Mouse (Mus musculus) testis, adult 2 months (tissue): Measurements from ENCODE around the gene Zfp697. TPM values are rescaled to one million over a fixed set of nuclear protein-coding genes. Genes with fewer than 3 reads are reported as not detected.
A peak's percentile ranks its signal among the peaks of the same experiment; 100 is the strongest.
"Not testable (repeated sequence)": the region's sequence is repeated elsewhere in the genome, so short reads cannot be mapped to it uniquely, and the experiment has no call there.

Source experiments
- H3K27ac ChIP-seq: fragments of 200-500 bp; 2 replicates; pipeline ENCODE4 v1.5.1; 2012; ENCODE audit warnings: low read depth, low read length; ENCODE audit not compliant: control insufficient read depth, insufficient read depth
- H3K27me3 ChIP-seq: fragments of 200-500 bp; 2 replicates; pipeline ENCODE4 v1.6.1; 2012; ENCODE audit warnings: mild to moderate bottlenecking, low read length, moderate library complexity; ENCODE audit not compliant: control insufficient read depth, insufficient read depth
- H3K36me3 ChIP-seq: fragments of 200-500 bp; 2 replicates; pipeline ENCODE4 v1.6.1; 2012; ENCODE audit warnings: mild to moderate bottlenecking, low read length; ENCODE audit not compliant: control insufficient read depth, insufficient read depth
- H3K4me1 ChIP-seq: fragments of 200-500 bp; 2 replicates; pipeline ENCODE4 v1.6.1; 2012; ENCODE audit warnings: low read length; ENCODE audit not compliant: control insufficient read depth, insufficient read depth
- H3K4me3 ChIP-seq: fragments of 200-500 bp; 2 replicates; pipeline ENCODE4 v1.5.1; 2012; ENCODE audit warnings: low read depth, mild to moderate bottlenecking, low read length, moderate library complexity, mixed read lengths; ENCODE audit not compliant: control insufficient read depth
- CTCF ChIP-seq: fragments of 200-500 bp; IDR thresholded peaks from 2 replicates; pipeline ENCODE4 v1.5.1; 2012; ENCODE audit warnings: low read depth, mild to moderate bottlenecking, inconsistent platforms, low read length, moderate library complexity; ENCODE audit not compliant: control insufficient read depth, insufficient read depth, insufficient replicate concordance
- POLR2A ChIP-seq: fragments of 200-500 bp; IDR thresholded peaks from 2 replicates; pipeline ENCODE4 v1.6.1; 2012; ENCODE audit warnings: low read depth, mild to moderate bottlenecking, inconsistent platforms, low read length, moderate library complexity; ENCODE audit not compliant: control insufficient read depth
- polyA plus RNA-seq: library from polyadenylated mRNA; depleted of rRNA; stranded (reverse); fragments of >200 nt; gene quantifications from 2 replicates; pipeline ENCODE4 v1.2.3, GENCODE M21; 2012

The Zfp697 gene
- polyA plus RNA-seq, 1 experiment: 1.1 TPM

- no peak overlapping the region for H3K27ac ChIP-seq
- H3K27me3 ChIP-seq: no peaks in the 10 kb centered on the region; the same call in 1 of the 2 replicates
- peak overlapping the region; percentile 88 for H3K4me3 ChIP-seq
- TF ChIP-seq CTCF (no peak), POLR2A (no peak)
- peaks cover 13% of the 10 kb centered on the region for H3K4me1 ChIP-seq
- H3K36me3 ChIP-seq: no peaks in the 10 kb centered on the region
Observed at GRCm38 (mm10) chr3:98427260-98427599, 45.0 kb downstream of the Zfp697 start.

GRCm38 (mm10) chr3:98427600-98428448 is 45.6 kb downstream of the Zfp697 start:
- H3K4me3 ChIP-seq: peak overlapping the region; percentile 88
- no peaks in the 10 kb centered on the region for H3K36me3 ChIP-seq
- TF ChIP-seq POLR2A: no peak
- no peak for TF ChIP-seq CTCF
- no peak overlapping the region for H3K27ac ChIP-seq
- peaks cover 13% of the 10 kb centered on the region for H3K4me1 ChIP-seq
- H3K27me3 ChIP-seq: no peaks in the 10 kb centered on the region; the same call in 1 of the 2 replicates

- Histone ChIP-seq H3K27ac (no peak overlapping the region), H3K27me3 (no peaks in the 10 kb centered on the region; the same call in 1 of the 2 replicates)
Observed at GRCm38 (mm10) chr3:98428449-98428775, 46.2 kb downstream of the Zfp697 start.

GRCm38 (mm10) chr3:98428928-98429525 is 46.8 kb downstream of the Zfp697 start:
- no peak for TF ChIP-seq POLR2A
- TF ChIP-seq CTCF: no peak
- H3K4me3 ChIP-seq: no peak overlapping the region

More at GRCm38 (mm10) chr3:98428449-98428775, 46.2 kb downstream of the Zfp697 start:
- H3K36me3 ChIP-seq: no peaks in the 10 kb centered on the region
- H3K4me3 ChIP-seq: peak overlapping the region; percentile 88
- TF ChIP-seq POLR2A (no peak), CTCF (no peak)
- peaks cover 13% of the 10 kb centered on the region for H3K4me1 ChIP-seq

GRCm38 (mm10) chr3:98434088-98434816 is 52.0 kb downstream of the Zfp697 start:
- TF ChIP-seq CTCF (no peak), POLR2A (no peak)
- Histone ChIP-seq H3K27ac (no peak overlapping the region), H3K4me1 (no peaks in the 10 kb centered on the region), H3K27me3 (no peaks in the 10 kb centered on the region), H3K36me3 (no peaks in the 10 kb centered on the region), H3K4me3 (no peak overlapping the region)

More at GRCm38 (mm10) chr3:98428928-98429525, 46.8 kb downstream of the Zfp697 start:
- Histone ChIP-seq H3K36me3 (no peaks in the 10 kb centered on the region), H3K4me1 (peaks cover 13% of the 10 kb centered on the region), H3K27me3 (no peaks in the 10 kb centered on the region; the same call in 1 of the 2 replicates), H3K27ac (no peak overlapping the region)

GRCm38 (mm10) chr3:98435030-98435429 is 52.8 kb downstream of the Zfp697 start:
- H3K4me1 ChIP-seq: no peaks in the 10 kb centered on the region
- no peak overlapping the region for H3K4me3 ChIP-seq
- no peak overlapping the region for H3K27ac ChIP-seq
- no peaks in the 10 kb centered on the region for H3K36me3 ChIP-seq
- TF ChIP-seq CTCF: no peak
- TF ChIP-seq POLR2A: no peak
- H3K27me3 ChIP-seq: no peaks in the 10 kb centered on the region

GRCm38 (mm10) chr3:98442245-98442644 is 60.0 kb downstream of the Zfp697 start:
- H3K4me1 ChIP-seq, H3K27me3 ChIP-seq, H3K4me3 ChIP-seq, H3K27ac ChIP-seq, H3K36me3 ChIP-seq: not testable (repeated sequence)

- H3K4me1 ChIP-seq, H3K27me3 ChIP-seq, H3K27ac ChIP-seq, H3K4me3 ChIP-seq, H3K36me3 ChIP-seq: not testable (repeated sequence)
Observed at GRCm38 (mm10) chr3:98443149-98443779, 61.0 kb downstream of the Zfp697 start.

- not testable (repeated sequence) for H3K4me3 ChIP-seq, H3K27me3 ChIP-seq, H3K4me1 ChIP-seq, H3K27ac ChIP-seq, H3K36me3 ChIP-seq
Observed at GRCm38 (mm10) chr3:98443924-98444323, 61.7 kb downstream of the Zfp697 start.

GRCm38 (mm10) chr3:98453786-98454185 is 71.5 kb downstream of the Zfp697 start:
- not testable (repeated sequence) for H3K27me3 ChIP-seq, H3K4me3 ChIP-seq, H3K27ac ChIP-seq, H3K4me1 ChIP-seq, H3K36me3 ChIP-seq
